Mouse (Mus musculus): ENCODE results near the gene Wdr35.
"Not testable (repeated sequence)": the region's sequence is repeated elsewhere in the genome, so short reads cannot be mapped to it uniquely, and the experiment has no call there.

Wdr35 gene

DNA sequence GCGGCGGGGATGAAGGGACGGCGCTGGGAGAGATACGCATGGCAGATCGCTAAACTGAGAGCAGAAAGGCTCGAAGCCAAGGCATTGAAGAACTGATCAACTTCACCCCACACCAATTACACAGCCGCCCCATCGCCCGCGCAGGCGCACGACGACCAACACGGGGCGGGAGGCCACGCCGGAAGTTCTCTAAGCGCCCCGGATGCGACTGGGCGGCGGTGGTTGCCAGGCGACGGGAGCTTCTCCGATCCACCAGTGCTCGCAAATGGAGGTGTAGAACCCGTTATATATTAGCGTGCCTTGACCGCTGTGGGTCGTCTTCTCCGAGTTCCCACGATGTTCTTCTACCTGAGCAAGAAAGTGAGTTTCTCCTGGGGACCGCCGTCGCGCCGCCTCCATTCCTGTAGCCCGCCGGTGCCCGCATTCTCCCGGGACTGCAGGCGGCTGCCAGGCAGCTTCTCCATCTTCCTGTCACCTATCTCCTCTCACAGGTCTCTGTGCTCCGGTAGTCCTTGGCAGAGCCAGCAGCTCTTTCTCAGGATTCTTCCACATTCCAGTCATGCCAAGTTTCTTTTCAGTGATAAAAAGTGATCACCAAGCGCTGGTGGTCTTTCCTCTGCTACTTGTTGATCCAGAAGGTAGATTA, at the start of gene Wdr35:
Gene Wdr35 (plus strand): TSS at position 73 of the 646 bp plus-strand sequence.
- peak; percentile 83 for DNase-seq (ENCODE audit: low spot score)

- no peak for DNase-seq (ENCODE audit: low spot score)
These were observed 46.0 kb upstream of the Wdr35 start for GRCm38 (mm10) chr12:8927652-8928051.

GRCm38 (mm10) chr12:8928766-8929165, 44.9 kb upstream of the Wdr35 start:
- no peak for DNase-seq (ENCODE audit: low spot score)

GRCm38 (mm10) chr12:8931083-8931482, 42.6 kb upstream of the Wdr35 start:
- no peak for DNase-seq (ENCODE audit: low spot score)

GRCm38 (mm10) chr12:8935349-8935748, 38.3 kb upstream of the Wdr35 start:
- no peak for DNase-seq (ENCODE audit: low spot score)

DNA sequence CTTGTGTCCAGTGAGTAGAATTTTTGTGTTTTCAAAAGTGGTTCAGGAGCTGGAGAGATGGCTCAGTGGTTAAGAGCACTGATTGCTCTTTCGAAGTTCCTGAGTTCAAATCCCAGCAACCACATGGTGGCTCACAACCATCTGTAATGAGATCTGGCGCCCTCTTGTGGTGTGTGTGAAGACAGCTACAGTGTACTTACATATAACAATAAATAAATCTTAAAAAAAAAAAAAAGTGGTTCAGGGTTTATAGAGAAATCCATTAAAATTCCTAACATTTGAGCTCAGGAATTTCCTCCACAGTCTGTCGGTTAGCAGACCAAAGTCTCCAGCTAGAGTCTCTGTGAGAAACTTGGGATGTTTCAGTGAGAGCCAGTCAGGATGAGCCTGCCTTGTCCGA, 37.5 kb upstream of the Wdr35 start:
- DNase-seq (ENCODE audit: low spot score): not testable (repeated sequence)

GRCm38 (mm10) chr12:8939490-8939889, 34.2 kb upstream of the Wdr35 start:
- DNase-seq (ENCODE audit: low spot score): no peak

DNA sequence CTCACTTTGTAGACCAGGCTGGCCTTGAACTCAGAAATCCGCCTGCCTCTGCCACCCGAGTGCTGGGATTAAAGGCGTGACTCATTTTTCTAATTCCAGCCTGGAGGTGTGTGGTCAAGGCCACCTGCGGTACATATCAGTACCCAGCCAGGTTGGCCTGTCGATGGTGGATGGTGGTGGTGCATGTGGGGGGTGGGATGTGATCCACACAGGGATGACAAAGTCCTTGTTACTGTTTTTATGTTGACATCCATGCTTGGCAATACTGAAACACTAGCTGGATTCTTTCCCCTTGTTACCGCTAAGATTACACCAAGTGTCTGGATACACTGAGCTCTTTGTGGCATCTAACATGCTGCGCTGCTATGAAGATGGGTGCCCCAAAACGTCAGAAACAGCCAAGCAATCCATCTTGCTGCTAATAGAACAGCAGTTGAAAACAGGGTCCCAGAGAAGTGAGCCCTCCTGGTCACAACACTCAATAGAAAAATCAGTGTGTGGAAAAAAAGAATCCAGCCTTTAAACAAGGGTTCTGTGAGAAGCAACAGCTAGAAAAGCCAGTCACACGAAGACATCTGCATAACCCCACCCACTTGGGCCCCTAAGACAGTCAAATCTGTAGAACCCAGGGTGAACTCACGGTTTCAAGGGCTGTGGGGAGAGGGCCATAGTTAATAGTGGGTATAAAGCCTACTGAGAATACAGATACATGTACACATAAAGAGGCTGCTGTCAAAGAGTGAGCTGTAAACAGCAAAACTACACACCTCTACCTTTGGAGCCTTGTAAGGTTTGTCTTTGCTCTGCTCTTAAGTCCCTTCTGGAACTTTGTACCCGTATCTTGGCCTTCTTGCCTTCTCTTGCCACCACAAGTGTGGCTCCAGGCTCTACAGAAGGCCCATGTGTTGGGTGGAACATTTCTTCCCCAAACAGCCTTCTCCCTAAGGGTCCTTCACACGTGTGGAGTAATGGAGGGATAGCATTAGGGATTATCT, 33.4 kb upstream of the Wdr35 start:
- DNase-seq (ENCODE audit: low spot score): no peak

DNA sequence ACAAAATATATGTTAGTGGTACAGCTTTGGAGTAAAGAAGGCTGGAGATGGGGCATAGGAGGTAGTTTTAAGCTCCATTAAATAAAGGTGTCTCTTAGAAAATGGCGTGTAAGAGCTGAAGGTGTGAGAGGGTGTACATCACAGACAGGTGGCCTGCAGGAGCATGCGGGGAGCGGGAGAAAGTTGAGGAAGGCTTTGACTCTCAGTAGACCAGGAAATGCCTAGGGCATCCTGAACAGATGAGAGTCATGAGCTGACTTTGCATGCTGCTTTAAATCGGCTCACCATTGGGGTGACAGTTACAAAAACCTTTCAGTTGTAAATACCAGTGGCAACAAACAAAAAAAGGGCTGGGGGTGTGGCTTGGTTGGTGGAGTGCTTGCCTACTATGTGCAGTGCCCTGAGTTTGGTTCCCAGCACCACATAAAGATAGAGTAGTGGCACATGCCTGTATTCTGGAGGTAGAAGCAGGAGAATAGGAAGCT, 32.5 kb upstream of the Wdr35 start:
- DNase-seq (ENCODE audit: low spot score): no peak

- no peak for DNase-seq (ENCODE audit: low spot score)
These were observed 31.8 kb upstream of the Wdr35 start for GRCm38 (mm10) chr12:8941699-8942392.

DNA sequence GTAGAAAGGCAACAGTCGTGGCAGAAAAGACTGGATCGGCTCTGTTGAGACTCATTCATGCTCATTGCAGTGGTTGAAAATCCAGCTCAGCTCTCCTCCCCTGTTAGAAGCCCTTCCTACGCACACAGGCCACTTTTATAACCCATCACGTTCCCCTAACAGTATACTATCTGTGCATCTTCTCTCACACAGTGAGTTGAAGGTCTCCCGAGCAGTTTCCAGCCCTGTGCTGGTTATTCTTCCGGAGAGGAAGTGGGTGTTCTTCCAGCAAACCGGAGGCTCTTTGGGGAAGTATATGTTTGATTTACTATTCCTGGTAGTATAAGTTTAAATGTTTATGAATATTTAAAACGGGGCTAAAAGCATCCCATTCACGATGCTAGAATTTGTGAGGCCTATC, 26.5 kb upstream of the Wdr35 start:
- no peak for DNase-seq (ENCODE audit: low spot score)

GRCm38 (mm10) chr12:8947714-8948464, 25.8 kb upstream of the Wdr35 start, which contains the start of gene Matn3:
Gene Matn3, plus strand, starts transcription at chr12:8947929.
- DNase-seq (ENCODE audit: low spot score): no peak

DNA sequence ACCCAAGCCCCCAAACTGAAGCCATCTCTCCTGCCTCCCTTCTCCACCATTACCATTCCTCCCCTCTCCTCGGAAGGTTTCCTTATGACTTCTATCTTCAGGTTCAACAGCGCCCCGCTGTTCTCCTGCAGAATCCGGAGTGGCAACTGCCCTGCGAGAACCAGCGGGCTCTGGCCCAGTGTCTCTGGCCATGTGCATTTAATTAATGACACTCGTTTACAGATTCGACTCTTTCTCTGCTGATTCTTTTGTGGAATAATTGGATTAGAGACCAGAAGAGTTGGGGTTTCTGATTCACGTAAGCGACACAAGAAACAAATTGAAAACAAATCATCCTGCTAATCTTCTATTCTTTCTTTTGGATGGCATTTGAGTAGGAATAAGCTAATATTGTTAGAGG, 20.6 kb upstream of the Wdr35 start:
- DNase-seq (ENCODE audit: low spot score): no peak

DNA sequence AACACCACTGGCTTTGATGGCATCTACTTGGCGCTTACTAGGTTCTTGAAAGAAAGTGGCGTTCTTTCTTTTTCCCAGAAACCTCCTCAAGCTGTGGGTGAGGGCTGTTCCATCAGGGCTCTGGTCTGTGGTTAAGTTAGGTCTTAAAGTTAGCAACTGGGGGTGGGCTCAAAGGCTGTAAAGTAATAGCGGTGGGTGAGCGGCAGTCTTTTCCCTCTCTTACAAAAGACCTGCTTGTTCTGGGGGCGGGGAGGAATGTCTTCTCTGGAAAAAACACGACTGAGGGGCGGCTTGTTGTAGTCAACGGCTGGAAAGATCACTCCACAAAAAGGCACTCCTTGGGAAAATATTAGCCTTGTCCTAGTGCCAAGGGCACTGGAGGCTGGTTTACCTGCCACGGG, 19.5 kb upstream of the Wdr35 start:
- DNase-seq (ENCODE audit: low spot score): no peak

- no peak for DNase-seq (ENCODE audit: low spot score)
These were observed 11.9 kb upstream of the Wdr35 start for GRCm38 (mm10) chr12:8961607-8962316.

DNA sequence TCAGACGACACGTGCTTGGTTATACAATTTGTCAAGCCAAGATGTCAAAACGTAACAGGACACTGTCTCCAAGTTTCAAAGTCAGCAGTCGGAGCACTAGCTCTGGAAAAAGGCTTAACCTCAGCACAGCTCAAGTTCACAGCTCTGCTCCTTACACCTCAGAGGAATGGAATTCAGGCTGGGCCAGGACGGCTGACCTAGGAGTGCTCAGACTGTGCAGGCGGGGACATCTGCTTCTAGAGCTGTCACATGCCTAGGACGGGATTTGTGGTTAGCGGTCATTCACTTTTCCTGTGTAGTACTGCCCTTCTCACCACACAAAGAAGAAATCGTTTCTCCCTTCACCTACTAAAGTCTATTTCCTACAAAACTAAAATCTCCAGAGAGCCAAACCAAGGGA, 3.9 kb upstream of the Wdr35 start:
- no peak for DNase-seq (ENCODE audit: low spot score)

DNA sequence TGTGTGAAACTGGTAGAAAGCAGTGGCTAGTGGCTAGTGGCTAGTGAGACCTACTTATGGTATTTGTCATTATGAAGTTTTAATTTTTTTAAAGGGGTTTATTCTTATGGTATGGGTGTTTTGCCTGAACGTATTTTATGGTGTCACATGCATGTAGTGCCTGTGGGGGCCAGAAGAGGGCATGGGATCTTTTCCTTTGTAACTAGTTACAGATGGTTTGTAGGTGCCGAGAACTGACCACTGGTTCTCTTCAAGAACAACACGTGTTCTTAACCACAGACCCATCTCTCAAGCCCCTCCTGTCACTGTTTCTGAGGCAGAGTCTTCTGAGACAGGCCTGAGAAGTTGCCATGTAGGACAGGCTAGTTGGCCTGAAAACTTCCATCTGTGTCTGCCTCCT, 1.4 kb downstream of the Wdr35 start:
- no peak for DNase-seq (ENCODE audit: low spot score)

GRCm38 (mm10) chr12:8993231-8993630, 19.5 kb downstream of the Wdr35 start:
- no peak for DNase-seq (ENCODE audit: low spot score)

DNA sequence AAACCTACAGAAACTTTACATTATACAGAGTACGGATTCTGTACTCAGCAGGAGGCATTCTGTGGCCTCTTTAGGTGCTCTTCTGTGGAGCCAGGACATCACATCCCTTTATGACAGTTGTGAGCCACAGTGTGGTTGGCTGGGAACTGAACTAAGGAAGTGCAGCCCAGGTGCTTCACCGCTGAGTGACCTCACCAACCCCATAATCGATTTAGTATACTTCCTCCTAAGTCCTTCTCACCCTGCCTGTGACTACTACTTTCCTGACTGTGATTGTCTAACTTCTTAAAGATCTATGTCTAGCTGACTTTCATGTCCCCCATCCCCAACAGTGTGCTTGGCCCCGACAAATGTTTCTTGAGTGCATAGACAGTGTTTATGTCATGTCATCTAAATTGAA, 24.6 kb downstream of the Wdr35 start:
- DNase-seq (ENCODE audit: low spot score): no peak

DNA sequence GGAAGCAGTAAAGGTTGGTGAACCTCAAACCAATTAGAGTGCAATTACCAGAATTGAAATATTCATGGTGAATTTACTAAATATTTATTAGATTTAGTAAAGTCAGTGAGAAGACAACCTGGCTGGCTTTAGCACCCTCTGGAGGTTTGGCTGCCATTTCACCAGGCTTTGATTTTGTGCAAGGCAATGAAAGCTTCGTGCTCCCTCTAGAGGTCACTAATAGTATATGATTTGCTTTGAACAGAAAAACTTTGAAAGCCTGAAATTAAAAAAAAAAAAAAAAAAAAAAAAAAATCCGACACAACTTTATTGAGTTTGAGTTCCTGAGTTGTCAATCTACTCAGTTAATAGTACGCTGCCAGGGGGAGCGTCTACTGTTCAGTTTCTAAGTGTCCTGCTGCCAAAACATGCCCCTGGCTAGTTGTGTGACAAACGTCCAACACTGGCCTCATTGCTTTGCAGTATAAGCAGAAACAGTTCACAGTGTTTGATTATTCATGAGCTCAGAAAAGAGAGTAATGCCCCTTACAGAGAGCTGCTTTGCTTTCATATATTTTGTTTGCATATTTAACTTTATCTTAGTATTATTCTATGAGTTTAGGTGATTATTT, 28.5 kb downstream of the Wdr35 start:
- peak; percentile 45 for DNase-seq (ENCODE audit: low spot score)

DNA sequence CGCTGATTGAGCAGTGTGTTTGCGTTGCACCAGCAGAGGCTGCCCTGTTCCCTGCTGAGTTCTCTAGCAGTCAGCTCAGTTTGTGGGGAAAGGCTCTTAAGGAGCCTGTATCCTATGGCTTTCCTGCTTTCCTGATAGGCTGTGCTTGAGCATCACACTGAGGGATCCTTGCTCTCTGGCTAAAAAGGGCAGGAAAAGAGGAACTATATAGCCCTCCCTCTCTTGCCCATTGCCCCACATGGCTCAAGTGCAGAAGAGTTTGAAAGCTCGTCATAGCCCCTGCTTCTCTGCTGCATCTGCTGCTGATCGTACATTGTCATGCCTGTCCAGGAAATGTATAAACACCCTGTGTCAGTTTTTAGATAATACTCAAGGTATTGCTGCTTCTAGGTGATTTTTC, 33.5 kb downstream of the Wdr35 start:
- DNase-seq (ENCODE audit: low spot score): no peak

All from left cerebral cortex, adult 11 months (tissue).